ENCODE assay signal across 24 mouse cellular contexts in the genomic region with DNA sequence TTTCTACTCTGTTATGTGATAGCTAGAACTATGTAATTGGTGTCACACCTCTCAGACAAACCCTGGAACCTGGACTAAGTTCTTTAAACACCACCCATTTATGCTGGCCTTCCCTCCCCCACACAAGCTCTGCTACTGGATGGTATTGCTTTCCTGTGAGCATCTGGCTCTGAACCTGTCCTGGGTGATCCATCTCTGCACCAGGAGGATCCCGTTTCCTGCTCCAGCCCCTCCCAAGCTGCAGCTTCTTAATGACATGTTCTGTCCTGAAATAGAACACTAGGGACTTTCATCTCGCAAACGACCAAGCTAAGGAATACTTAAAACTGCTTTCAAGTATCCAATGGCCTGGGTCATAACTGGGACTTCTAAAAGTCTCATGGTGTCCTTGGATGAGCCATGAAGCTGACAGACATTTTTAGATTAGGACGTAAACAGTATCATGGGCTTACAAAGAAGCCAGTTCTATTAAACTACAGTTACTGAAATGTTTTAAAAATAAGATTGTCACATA.
DNase-seq lines count a peak whose midpoint lies in the region; ATAC-seq lines count a peak whose summit lies in the region.
"Had no signal": no experiment of that assay in that cellular context is flagged by ENCODE, and none has a peak within 500 bp of the region (broad histone marks: within the 10 kb centered on the region; RNA-seq: fewer than 3 reads in every experiment).

No protein-coding gene starts in this region.

- no peaks in the 10 kb centered on the region for H3K4me1 ChIP-seq in kidney, embryonic 16.5 days (ENCODE audit: insufficient read depth, low read length)
- H3K4me1 ChIP-seq: limb, embryonic 12.5 days; liver, embryonic 15.5 days had no signal

- no peak overlapping the region for H3K4me3 ChIP-seq in kidney, embryonic 16.5 days (ENCODE audit: low read length)
- H3K4me3 ChIP-seq: erythroblast, embryonic 14.5 days; layer of hippocampus, adult 2 months; left cerebral cortex, adult 2 months; limb, embryonic 12.5 days; liver, embryonic 15.5 days had no signal

- H3K36me3 ChIP-seq in kidney, embryonic 16.5 days (ENCODE audit: insufficient read depth, low read length) = no peaks in the 10 kb centered on the region
- H3K36me3 ChIP-seq: limb, embryonic 12.5 days; liver, embryonic 15.5 days had no signal

- peak; percentile 63 to 74 for DNase-seq in gastrocnemius, adult 8-10 months (ENCODE audit: low spot score in 2 of 2)
- no peak for DNase-seq in gastrocnemius, postnatal 4 days (ENCODE audit: low spot score in 2 of 2)
- no peak for DNase-seq in kidney, postnatal 14 days
- peak; percentile 78 for DNase-seq in gastrocnemius, postnatal 25 days
- DNase-seq in lung, postnatal 36 days = peak; percentile 35
- DNase-seq in MN1 (ENCODE audit: low spot score) = no peak
- DNase-seq: adrenal gland, postnatal 10 days; B cell, adult 2 months; cerebellum, adult 11 months; cerebellum, adult 9-11 months; heart, postnatal 14 days; right cerebral cortex, postnatal 25 days; spleen, adult 18-20 months; thymus, postnatal 14 days had no signal

- H3K27me3 ChIP-seq in kidney, embryonic 16.5 days (ENCODE audit: insufficient read depth, low read length) = no peaks in the 10 kb centered on the region
- H3K27me3 ChIP-seq: limb, embryonic 12.5 days; liver, embryonic 15.5 days had no signal

- no peaks in the 10 kb centered on the region for H3K9me3 ChIP-seq in kidney, embryonic 16.5 days (ENCODE audit: low read length)
- H3K9me3 ChIP-seq: limb, embryonic 12.5 days; liver, embryonic 15.5 days had no signal

- no peak overlapping the region for H3K9ac ChIP-seq in kidney, embryonic 16.5 days (replicated peaks; ENCODE audit: low read length)
- H3K9ac ChIP-seq: limb, embryonic 12.5 days; liver, embryonic 15.5 days had no signal

- peak; percentile 69 for ATAC-seq in kidney, embryonic 16.5 days (ENCODE audit: low FRiP score, low TSS enrichment)
- ATAC-seq: activated CD4-positive, CD25-positive, alpha-beta regulatory T cell, adult 4 months; forebrain, embryonic 16.5 days; midbrain, embryonic 16.5 days had no signal

- no peak overlapping the region for H3K4me2 ChIP-seq in kidney, embryonic 16.5 days (replicated peaks; ENCODE audit: low read depth, low read length)
- H3K4me2 ChIP-seq: limb, embryonic 12.5 days; liver, embryonic 15.5 days; midbrain, embryonic 11.5 days had no signal

- no peak overlapping the region for H3K27ac ChIP-seq in kidney, embryonic 16.5 days (ENCODE audit: low read length)
- H3K27ac ChIP-seq: layer of hippocampus, adult 2 months; left cerebral cortex, adult 2 months; limb, embryonic 12.5 days; liver, embryonic 15.5 days had no signal

- 28% methylated on average over 4 of the region's 4 CpGs for WGBS in kidney, embryonic 16.5 days

Comparison
In these comparisons a context has a peak if more than half of its experiments do, and no peak if none do; other contexts are left out.
1. DNase-seq: peak in gastrocnemius, adult 8-10 months (2 of 2), gastrocnemius, postnatal 25 days (single experiment) and lung, postnatal 36 days (single experiment); none in gastrocnemius, postnatal 4 days (0 of 2), kidney, postnatal 14 days (single experiment) and MN1 (single experiment).